Mouse (Mus musculus) T-cell, adult 2 months (primary cell): ENCODE results near the gene Mmp2.
"Not testable (repeated sequence)": the region's sequence is repeated elsewhere in the genome, so short reads cannot be mapped to it uniquely, and the experiment has no call there.

Source experiments
- DNase-seq: peaks from one replicate; pipeline ENCODE4 v3.0.0; 2022; ENCODE audit warnings: low spot score

The Mmp2 gene

DNA sequence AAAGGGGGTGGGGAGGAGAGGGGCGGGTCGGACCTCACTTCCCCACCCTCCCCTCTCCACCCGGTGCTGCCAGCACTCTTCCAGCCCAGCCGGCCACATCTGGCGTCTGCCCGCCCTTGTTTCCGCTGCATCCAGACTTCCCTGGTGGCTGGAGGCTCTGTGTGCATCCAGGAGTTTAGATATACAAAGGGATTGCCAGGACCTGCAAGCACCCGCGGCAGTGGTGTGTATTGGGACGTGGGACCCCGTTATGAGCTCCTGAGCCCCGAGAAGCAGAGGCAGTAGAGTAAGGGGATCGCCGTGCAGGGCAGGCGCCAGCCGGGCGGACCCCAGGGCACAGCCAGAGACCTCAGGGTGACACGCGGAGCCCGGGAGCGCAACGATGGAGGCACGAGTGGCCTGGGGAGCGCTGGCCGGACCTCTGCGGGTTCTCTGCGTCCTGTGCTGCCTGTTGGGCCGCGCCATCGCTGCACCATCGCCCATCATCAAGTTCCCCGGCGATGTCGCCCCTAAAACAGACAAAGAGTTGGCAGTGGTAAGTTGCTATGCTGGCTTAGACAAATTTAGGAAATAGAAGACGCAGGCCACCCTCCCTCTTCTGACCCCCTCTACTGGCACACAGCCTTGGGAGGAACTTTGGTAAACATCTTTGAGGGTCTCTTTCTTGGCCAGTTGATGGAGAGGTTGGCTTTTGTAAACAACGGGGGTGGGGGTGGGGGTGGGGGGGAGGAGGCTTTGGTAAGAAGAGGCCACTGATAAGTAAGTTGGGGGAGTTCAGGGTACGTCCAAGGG lies at the start of gene Mmp2:
Mmp2 (plus strand) TSS at position 49 of the 792 bp plus-strand sequence.
- no peak for DNase-seq

DNA sequence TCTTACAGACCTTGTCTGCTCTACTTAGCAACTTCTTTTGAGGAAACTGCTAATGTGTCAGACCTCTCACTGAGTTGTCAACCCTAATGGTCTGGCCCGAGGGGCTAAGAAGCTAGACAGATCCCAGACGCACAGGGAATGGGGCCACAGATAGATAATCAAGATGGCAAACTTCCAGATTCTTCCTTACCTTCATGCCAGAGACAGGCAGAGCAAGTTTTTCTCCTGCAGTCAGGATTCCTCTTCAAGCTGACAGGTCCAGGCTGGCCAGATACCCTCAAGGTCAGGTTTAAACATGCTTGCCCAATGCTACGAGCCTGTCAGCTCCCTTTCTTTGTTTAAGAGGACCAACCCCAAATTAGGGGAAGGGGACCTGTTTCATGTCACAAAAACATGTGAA lies 46.1 kb upstream of the Mmp2 start:
- no peak for DNase-seq

DNA sequence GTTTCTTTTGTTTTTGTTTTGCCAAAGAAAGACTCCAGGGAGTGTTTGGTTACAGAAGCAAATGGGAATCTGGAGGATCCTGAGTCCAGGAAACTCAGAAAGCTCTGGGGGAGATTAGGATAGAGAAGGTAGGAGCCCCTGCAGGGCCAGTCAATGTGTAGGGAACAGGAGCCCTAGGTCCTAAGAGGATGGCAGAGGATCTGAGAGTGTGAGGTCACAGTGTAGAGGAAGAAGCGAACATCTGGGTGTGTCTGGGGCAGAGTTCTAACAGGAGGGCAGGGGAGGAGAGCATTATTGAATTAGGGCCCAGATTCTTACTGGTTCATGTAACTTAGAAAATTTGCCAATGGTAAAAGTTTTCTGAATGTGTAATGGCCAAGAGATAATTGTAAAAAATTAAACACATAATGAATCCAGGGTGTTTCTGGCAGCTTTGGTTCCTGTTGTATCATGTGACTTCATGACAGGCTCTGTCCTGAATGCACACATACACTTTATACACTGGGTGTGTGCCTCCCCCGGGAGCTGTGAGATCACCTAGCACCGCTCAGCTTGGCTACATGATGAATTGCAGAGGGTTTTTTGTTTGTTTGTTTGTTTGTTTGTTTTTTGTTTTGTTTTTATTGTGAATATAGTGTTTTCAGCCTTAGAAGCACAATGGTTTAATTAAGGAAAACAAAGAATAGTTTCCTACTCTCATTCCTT lies 43.0 kb upstream of the Mmp2 start:
- no peak for DNase-seq

DNA sequence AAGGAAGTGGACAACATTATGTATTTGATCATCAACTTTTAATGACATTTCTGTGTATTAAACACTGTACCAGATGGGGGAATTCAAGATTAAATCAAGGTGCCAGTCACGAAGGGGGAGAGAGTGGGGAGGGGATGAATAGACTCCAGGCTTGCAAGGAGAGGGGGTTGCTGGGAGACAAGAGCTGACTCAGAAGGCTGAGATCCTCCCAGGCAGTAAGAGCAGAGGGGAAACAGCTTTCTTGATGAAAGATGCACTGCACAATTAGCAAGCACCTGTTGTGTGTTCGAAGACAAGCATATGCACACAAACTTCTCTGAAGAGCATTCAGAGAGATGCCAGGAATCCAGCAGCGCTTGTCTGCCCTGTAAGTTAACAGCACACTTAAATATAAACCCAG lies 36.3 kb upstream of the Mmp2 start:
- no peak for DNase-seq

DNA sequence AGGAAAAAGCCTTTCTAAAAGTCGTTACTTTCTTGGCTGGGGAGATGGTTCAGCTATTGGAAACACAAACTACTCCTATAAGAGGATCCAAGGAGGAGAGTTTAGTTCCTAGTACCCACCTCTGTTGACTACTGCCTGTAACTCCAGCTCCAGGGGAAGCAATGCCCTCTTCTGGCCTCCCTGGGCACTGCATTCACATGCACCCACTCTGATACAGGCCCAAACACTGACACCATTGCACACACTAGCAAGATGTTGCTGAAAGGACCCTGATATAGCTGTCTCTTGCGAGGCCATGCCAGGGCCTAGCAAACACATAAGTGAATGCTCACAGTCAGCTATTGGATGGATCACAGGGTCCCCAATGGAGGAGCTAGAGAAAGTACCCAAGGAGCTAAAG lies 35.1 kb upstream of the Mmp2 start:
- not testable (repeated sequence) for DNase-seq

DNA sequence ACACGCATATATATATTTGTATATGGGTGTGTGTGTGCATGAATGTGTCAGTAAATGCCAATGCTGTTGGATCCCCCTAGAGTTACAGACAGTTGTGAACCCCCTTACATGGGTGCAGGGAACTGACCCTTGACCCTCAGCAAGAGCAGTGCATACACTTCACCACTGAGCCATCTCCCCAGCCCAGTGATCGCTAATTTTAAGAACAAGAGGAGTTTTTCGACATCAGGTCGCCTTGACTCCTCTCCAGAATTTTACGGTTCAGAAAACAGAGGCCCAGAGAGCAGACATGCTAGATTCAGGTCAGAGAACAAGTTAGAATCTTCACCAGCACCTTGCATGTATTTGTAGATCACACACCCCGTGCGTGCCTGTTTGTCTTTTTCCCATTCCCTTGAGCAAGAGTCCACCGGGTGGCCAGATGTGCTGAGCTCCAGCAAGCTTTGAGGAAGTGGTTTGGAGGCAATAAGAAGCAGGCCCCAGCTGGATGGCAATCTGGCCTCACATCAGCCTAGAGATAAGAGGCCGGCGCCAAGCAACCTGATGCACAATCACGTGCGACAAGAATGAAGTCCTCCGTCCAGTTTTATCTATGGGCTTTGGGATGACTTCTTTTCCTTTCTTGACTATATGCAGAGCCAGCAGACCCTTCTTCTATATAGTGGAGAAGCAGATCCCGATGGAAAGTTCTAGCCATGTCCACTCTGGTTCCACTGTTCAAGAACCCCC lies 33.1 kb upstream of the Mmp2 start:
- no peak for DNase-seq

DNA sequence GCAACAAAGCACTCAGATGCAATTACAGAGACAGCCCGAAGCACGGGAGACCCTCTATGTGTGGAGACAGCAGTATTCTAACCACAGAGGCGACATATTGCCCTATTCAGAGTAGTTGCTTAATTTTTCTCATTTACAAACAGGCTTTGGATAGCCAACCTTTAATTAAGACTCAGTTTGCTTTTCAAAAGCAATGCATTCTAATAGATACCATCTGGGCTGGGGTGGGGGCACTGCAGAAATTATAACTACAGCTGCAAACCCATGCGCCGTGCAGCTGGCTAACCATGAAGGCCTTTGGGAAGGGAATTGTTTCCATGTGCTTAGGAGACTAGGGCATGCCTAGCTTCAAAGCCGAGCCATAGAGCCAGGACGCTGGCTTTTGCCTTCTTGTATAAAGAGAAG lies 29.6 kb upstream of the Mmp2 start:
- DNase-seq: no peak

DNA sequence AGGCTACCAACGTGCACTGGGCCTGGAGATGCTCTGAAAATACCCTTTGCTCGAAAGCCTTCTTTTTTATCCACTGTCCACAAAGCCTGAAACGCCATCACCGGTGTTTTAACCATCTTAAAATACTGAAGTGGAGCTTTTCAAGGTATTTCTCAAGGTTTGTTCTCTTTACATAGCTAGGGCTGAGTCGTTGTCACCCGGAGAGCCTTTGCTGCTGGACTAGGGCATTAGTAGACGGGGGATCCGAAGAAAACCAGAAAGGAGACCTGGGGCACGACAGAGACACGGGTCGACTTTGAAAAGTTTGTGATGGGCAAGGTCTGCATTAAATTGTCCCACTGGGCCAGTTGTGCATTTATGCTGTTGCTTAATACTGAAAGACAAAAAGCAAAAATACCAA lies 27.7 kb upstream of the Mmp2 start:
- no peak for DNase-seq

DNA sequence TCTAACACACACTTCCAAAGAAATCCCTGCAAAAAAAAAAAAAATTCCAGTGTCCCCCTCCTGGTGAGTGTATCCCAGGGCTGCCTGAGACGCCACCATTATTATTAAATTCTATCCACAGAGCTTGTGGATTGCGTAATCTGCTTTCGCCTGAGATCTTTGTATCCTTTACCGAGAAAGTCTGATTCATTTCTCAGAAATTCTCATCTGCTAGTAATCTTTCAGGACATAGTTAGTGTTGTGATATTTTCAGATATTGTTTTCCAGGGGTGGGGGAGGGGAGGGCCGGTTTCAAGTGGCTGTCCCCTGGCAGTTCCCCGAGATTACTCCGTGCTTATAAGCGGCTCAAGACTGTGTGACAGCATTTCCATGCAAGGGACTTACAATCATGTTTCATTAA lies 25.9 kb upstream of the Mmp2 start:
- no peak for DNase-seq

DNA sequence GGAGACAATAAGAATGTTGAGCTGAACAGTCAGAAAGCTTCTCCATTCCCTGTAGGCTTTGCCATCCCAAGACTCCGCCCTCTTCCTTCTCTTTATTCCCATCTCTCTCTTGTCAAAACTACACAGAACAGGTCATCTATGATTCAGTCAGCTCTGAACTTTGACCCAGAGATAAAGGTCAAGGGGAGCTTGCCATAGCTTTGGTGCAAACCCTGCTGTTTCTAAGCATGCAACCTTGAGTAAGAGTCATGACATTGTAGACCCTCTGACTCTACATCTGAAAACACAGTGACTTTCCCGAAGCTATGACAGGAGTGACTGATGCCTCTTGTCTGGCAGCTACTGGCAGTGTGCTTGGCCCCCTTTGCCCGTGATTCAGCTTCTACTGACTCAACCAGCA lies 24.5 kb upstream of the Mmp2 start:
- no peak for DNase-seq

DNA sequence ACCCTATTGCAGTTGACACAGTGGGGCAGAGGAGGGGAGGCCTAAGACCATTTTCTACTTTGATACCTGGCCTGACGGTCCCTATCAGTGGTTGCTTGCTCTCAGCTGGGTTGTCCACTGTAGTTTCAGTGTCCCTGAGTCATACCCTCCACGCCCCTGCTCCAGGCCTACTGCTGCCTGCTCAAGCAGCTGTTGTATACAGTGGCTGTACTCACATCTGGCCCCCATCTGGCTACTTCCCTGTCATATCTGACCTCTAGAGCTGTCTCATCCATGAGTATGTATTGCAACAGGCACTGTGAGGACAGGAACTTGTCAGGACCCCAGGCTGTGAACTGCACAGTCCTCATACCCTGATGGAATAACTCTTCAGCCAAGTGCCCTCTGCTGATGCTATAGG lies 14.3 kb upstream of the Mmp2 start:
- no peak for DNase-seq

DNA sequence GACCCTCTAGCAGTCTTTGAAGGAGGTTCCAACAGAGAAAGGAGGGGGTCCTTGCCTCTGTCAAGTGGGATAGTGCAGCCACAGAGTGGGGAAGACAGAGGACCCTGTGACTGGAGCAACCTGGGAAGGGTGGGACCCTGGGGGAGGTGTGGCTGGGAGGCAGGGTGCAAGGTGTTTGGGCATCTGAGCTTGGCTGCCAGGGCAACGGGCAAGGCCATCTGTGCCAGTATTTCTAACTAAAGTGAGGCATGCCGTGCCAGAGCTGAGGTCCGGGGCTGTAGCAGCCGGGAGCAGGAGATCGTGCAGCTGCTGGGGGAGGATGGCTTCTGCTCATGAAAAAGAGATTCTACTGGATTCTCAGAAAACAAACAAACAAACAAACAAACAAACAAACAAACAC lies 11.4 kb upstream of the Mmp2 start:
- DNase-seq: no peak

DNA sequence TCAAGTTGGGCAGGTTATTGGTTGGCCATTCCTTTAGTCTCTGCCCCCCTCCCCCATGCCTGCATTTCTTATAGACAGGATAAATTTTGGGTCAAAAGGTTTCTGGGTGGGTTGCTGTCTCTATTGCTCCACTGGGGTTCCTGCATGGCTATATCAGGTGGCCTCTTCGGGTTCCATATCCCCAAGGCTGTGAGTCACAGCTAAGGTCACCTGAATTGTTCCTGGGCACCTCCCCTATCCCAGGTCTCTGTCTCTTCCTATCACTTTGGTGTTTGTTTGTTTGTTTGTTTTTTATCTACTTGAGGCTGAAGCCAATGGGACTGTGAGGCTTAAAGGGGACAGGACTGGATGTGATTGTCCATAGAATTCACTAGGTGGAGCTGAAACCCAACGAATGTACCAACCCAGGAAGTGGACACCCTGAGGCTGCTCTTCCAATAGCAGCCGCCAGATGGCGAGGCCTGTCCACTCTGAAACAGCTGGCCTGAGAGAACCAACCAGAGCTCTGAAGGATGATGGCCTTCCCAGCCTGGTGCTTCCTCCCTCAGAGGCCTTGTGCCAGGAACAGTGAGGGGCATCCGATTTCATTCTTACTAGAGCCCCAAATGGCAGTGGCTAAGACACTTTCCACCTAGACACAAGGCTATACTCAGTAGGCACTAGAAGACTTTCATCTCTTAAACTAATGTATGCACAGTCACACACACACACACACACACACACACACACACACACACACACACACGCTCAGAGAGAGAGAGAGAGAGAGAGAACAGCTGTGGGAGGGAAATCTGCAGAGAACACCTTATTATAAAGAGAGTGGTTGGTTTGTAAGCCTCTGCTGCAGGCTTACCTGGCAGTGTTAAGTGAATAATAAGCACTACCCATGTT lies 8.9 kb upstream of the Mmp2 start:
- DNase-seq: peak; percentile 15

DNA sequence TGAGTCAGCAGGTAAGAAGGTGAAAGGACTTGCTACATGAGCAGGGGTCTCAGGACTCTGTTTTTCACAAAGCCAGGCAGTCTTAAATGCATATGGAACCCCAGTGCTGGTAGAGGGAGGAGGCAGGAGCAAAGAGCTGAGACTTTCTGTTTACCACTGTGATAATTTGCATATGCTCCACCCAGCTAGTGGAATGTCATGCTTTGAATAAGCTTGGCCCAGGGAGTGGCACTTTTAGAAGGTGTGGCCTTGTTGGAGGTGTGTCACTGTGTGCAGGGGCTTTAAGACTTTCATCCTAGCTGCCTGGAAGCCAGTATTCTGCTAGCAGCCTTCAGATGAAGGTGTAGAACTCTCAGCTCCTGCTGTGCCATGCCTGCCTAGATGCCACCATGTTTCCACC lies 5.9 kb upstream of the Mmp2 start:
- no peak for DNase-seq

DNA sequence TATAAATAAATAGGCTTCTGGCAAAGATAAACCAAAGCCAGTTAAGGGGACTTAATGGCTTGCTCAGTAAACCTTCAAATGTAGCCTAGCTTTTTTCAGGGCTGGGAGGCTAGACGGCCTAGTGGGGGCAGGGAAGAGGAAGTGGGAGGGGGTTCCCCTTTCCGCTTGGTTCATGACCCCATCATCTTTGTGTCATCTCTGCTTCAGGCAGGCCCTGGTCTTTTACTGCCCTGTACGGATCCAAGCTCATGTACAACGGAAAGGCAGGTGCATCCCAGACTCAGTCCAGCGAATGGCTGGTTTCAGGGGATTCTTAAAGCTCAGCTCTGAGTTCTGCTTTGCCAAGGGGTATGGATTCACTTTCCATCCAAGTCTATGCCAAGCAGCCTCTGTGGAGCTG lies 4.7 kb upstream of the Mmp2 start:
- DNase-seq: no peak

DNA sequence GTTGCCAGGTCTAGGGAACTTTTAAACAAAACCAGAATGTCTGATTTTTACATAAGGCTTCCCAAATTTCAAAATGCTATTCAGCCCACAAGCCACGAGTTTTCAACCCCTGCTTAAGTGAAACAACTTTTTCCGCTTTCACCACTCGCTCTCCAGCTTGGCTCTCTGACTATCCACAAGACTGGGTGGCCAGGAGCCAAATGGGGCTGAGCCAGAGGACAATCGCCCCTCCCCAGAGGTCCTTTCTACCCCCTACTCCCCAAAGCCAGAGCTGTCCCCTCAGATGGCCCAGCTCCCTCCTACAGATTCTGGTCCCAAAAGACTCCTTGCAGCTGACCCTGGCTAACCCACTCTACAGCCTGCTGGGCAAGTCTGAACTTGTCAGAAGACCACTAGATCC lies 1.1 kb upstream of the Mmp2 start:
- no peak for DNase-seq

DNA sequence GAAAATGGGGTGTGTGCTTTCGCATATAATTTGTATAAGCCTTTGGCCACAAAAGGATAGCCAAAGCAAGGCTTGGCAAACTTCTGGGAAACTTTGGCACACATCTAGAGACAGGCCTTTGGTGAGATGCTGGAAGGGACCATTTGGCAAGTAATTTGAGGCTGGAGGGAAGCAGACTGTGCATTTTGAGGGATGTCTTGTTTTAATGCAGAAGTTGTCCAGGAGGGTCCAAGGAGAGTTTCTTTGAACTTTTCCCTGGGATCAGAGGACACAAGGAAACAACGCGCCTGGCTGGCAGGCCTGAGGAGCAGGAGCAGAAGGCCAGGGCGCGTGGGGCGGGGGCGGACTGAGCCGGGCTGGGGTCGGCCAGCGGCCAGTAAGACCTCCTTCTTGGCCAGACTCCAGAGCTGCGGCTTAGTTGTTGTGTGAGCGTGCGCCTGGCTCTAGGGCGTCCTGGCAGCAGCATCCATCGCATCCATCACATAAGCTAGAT lies 1.2 kb downstream of the Mmp2 start:
- no peak for DNase-seq

DNA sequence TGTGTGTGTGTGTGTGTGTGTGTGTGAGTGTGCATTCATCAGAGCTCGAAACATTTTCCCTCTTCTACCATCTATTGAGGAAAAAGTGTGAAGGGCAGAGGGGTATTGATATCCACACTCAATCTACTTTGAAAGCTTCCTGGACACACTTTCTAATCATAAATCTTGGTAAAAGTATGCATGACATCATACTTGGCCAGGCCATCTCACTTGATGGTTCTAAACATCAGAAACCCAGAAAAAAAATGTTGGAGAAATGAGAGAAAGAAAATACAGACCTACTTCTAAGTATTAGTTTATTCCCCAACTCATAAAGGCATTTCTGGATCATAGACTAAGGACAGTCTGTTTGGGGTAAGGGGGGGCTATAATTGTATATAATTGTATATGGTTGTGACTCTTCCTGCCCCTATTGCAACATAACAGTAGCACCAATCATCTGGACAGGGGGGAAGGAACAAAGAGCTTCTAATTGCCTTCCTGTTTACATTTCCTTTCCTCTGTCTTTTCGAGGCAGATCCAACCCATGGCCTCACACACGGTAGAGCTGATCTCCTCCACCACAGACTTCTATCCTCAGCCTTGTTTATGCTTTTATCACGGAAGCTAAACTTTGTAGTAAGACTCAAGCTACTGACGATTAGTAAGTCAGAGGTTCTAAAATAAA lies 7.1 kb downstream of the Mmp2 start:
- DNase-seq: no peak

DNA sequence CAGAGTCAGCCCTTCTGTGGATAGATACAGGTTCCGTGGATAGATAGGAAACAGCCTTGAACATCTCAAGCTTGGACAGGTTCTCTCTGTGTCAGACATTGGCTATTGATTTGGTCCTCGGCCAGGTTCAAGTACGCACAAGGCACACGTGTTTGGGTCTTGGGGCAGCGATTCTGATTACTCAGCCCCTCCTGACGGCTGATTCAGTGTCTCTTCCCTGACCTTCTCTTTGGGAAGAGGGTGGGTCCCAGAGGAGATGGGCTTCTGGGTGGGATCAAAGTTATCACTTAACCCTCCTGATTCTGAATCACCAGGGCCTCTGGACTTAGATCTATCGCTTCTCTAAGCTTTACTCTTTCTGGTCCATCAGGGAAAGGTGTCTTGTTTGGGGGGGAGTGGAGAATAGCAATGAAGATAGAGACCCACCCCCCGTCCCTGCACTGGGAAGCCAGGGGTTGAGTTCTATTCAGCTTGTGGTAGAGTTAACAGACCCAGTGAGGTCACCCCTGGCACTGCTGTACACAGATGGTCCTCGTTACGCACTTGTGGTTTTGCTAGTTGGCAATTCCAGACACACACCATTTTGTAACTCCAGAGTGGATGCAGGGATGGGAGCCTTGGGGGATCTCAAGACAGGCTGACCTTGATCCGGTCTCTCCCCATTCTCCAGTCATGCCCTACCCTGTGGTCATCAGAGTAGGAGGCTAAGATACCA lies 7.9 kb downstream of the Mmp2 start:
- DNase-seq: no peak

DNA sequence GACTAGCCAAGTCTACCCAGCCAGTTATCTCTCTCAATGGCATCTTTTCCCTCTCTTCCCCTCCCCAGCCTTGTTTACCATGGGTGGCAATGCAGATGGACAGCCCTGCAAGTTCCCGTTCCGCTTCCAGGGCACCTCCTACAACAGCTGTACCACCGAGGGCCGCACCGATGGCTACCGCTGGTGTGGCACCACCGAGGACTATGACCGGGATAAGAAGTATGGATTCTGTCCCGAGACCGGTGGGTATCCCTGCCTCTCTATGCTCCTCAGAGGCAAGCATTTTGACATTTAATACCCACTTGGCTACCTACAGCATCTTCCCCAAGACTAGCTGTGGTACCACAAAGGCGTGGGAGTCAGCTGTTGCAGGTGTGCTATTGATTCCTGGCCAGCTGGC lies 8.8 kb downstream of the Mmp2 start:
- DNase-seq: no peak

DNA sequence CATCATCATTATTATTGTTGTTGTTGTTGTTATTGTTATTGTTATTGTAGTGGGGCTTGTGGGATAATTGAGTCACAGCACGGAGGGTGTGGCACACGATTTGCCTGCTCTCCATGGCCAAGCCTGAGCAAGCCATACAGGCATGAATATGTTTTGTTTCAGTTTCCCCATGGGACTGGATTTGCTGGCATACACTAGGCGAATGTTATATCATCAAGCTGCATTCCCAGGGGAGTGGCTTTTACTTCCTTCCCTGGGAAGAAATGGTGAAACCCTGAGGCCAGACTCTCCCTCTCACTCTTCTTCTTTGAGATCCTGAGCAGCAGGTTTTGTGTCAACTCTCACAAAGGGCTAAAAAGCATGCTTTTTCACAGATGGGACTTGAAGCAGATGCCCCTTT lies 11.5 kb downstream of the Mmp2 start:
- DNase-seq: no peak
